Mouse (Mus musculus) intestine, embryonic 14.5 days (tissue): ENCODE measurements around the gene Sost. TPM values are rescaled to one million over a fixed set of nuclear protein-coding genes. Genes with fewer than 3 reads are reported as not detected.

Experiments
- ATAC-seq: fragments of 200-750 bp; cut with Nextera tagmentation; replicated peaks from 2 replicates; pipeline ENCODE4 v1.8.0; 2017; ENCODE audit warnings: low read depth, moderate number of reproducible peaks, moderate TSS enrichment, moderate library complexity; ENCODE audit not compliant: low FRiP score, low TSS enrichment
- DNase-seq: peaks from one replicate; pipeline ENCODE4 v3.0.0-alpha.2; 2018; ENCODE audit warnings: low spot score
- H3K27ac ChIP-seq: fragments of 300-500 bp; sonication (generic); 2 replicates; pipeline ENCODE4 v1.5.1; 2014; ENCODE audit warnings: low read depth, mild to moderate bottlenecking, control low read depth
- H3K27me3 ChIP-seq: fragments of 300-500 bp; sonication (generic); replicated peaks from 2 replicates; pipeline ENCODE4 v1.6.1; 2014; ENCODE audit warnings: low read length, control low read depth; ENCODE audit not compliant: control insufficient read depth, insufficient read depth
- H3K36me3 ChIP-seq: fragments of 300-500 bp; sonication (generic); 2 replicates; pipeline ENCODE4 v1.6.1; 2014; ENCODE audit warnings: low read length, control low read depth; ENCODE audit not compliant: control insufficient read depth, insufficient read depth
- H3K4me1 ChIP-seq: fragments of 300-500 bp; sonication (generic); replicated peaks from 2 replicates; pipeline ENCODE4 v1.6.1; 2014; ENCODE audit warnings: low read length, control low read depth, mixed read lengths; ENCODE audit not compliant: control insufficient read depth, insufficient read depth
- H3K4me2 ChIP-seq: fragments of 300-500 bp; sonication (generic); 2 replicates; pipeline ENCODE4 v1.6.1; 2014; ENCODE audit warnings: low read length
- H3K4me3 ChIP-seq: fragments of 300-500 bp; sonication (generic); 2 replicates; pipeline ENCODE4 v1.5.1; 2014; ENCODE audit warnings: low read depth, low read length, control low read depth, mixed read lengths
- H3K9ac ChIP-seq: fragments of 300-500 bp; sonication (generic); 2 replicates; pipeline ENCODE4 v1.6.1; 2014; ENCODE audit warnings: mild to moderate bottlenecking, low read length
- H3K9me3 ChIP-seq: fragments of 300-500 bp; sonication (generic); 2 replicates; pipeline ENCODE4 v1.6.1; 2016; ENCODE audit warnings: low read length, control low read depth; ENCODE audit not compliant: control insufficient read depth
- WGBS: fragments of 180-500 bp; shearing (Covaris S2); extraction: QIAGEN DNeasy Blood & Tissue Kit; methylation state at CpG from one replicate; pipeline ENCODE4 v1.1.7; 2014; 5-methylcytosine and 5-hydroxymethylcytosine counted together
- polyA plus RNA-seq: library from polyadenylated mRNA; unstranded; fragments of >200 nt; fragmentation: Nextera tagmentation; extraction: Ambion mirVana; gene quantifications from 2 replicates; pipeline ENCODE4 v1.2.1, GENCODE M21; 2014

The Sost gene
- polyA plus RNA-seq, 1 experiment from 2014 or later, result not detected

- Histone ChIP-seq H3K4me2 (no peak overlapping the region), H3K4me1 (peaks cover 7% of the 10 kb centered on the region; the same call in 1 of the 2 replicates), H3K9me3 (no peaks in the 10 kb centered on the region), H3K36me3 (no peaks in the 10 kb centered on the region), H3K4me3 (no peak overlapping the region), H3K27ac (no peak overlapping the region), H3K9ac (no peak overlapping the region), H3K27me3 (peaks cover 8% of the 10 kb centered on the region; the same call in 1 of the 2 replicates)
- no peak for ATAC-seq
- DNase-seq, result no peak
- WGBS, result 47% methylated on average over 4 of the region's 4 CpGs
Measured at GRCm38 (mm10) chr11:101931978-101932377, 34.8 kb downstream of the Sost start.

GRCm38 (mm10) chr11:101928030-101928762, 38.6 kb downstream of the Sost start:
- WGBS, result 34% methylated on average over 25 of the region's 25 CpGs
- no peak overlapping the region for H3K9ac ChIP-seq
- ATAC-seq (no peak), DNase-seq (peak; percentile 66)
- no peaks in the 10 kb centered on the region for H3K4me1 ChIP-seq
- H3K9me3 ChIP-seq, result no peaks in the 10 kb centered on the region
- no peaks in the 10 kb centered on the region for H3K27me3 ChIP-seq
- no peak overlapping the region for H3K4me2 ChIP-seq
- H3K4me3 ChIP-seq, result no peak overlapping the region
- no peak overlapping the region for H3K27ac ChIP-seq
- no peaks in the 10 kb centered on the region for H3K36me3 ChIP-seq

- no peak overlapping the region for H3K9ac ChIP-seq
- H3K4me1 ChIP-seq, result no peaks in the 10 kb centered on the region
- 87% methylated on average over 10 of the region's 10 CpGs for WGBS
- H3K9me3 ChIP-seq, result no peaks in the 10 kb centered on the region
- no peak overlapping the region for H3K27ac ChIP-seq
- DNase-seq, result no peak
- no peaks in the 10 kb centered on the region for H3K36me3 ChIP-seq
- no peak for ATAC-seq
- H3K27me3 ChIP-seq, result no peaks in the 10 kb centered on the region
- H3K4me2 ChIP-seq, result no peak overlapping the region
- no peak overlapping the region for H3K4me3 ChIP-seq
Measured at GRCm38 (mm10) chr11:101926951-101927589, 39.7 kb downstream of the Sost start.

DNA sequence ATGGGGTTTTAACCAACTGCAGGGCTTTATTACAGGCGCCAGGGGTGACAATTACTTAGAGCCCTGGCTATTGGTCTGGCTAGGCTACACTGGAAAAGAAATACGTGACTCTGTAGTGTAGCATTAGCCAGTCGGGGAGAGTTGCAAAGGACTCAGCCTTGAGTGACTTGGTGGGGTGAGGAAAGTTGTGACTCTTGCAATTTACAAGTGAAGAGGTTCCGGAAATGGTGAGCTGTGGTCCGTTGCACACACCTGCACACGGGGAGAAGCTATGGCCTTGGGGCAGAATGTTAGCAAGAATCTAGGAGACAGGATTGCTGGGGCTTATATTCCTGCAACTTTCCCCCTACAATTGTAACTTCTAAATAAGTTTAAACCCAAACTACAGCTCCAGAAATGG, 41.2 kb downstream of the Sost start:
- ATAC-seq, result no peak
- H3K4me3 ChIP-seq, result no peak overlapping the region
- H3K36me3 ChIP-seq, result no peaks in the 10 kb centered on the region
- H3K4me2 ChIP-seq, result no peak overlapping the region
- 73% methylated on average over 6 of the region's 6 CpGs for WGBS
- no peak overlapping the region for H3K27ac ChIP-seq
- no peaks in the 10 kb centered on the region for H3K4me1 ChIP-seq
- no peak for DNase-seq
- H3K27me3 ChIP-seq, result no peaks in the 10 kb centered on the region
- no peak overlapping the region for H3K9ac ChIP-seq
- no peaks in the 10 kb centered on the region for H3K9me3 ChIP-seq

DNA sequence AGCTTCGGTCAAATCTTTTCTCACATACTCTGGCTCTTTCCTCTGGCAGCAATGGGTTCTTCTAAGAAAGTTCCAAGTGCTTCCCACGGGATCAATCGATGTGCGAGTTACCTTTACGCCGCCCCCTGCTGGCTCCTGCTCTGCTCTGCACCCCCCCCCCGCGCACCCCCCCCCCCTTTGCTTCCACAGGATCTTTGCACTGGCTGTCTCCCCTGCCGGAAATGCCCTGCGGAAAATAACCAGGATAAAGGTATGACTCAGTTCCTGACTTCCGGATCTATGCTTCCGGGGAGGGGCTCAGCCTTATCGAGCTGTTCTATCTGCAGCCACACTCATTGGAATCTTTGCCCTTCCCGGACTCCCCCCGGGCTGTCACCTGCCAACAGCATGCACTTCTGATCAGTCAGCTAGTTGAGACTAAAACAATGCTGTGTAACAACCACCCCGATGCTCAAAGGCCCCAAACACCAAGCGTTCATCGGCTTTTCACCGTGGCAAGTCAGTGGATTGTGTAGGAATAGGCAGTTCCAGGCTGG, 42.3 kb downstream of the Sost start:
- no peaks in the 10 kb centered on the region for H3K36me3 ChIP-seq
- no peak overlapping the region for H3K4me2 ChIP-seq
- no peaks in the 10 kb centered on the region for H3K9me3 ChIP-seq
- whole genome bisulfite sequencing, result 76% methylated on average over 17 of the region's 19 CpGs
- H3K4me1 ChIP-seq, result no peaks in the 10 kb centered on the region
- H3K27me3 ChIP-seq, result no peaks in the 10 kb centered on the region
- H3K27ac ChIP-seq, result no peak overlapping the region
- H3K9ac ChIP-seq, result no peak overlapping the region
- H3K4me3 ChIP-seq, result no peak overlapping the region
- ATAC-seq (no peak), DNase-seq (no peak)

DNA sequence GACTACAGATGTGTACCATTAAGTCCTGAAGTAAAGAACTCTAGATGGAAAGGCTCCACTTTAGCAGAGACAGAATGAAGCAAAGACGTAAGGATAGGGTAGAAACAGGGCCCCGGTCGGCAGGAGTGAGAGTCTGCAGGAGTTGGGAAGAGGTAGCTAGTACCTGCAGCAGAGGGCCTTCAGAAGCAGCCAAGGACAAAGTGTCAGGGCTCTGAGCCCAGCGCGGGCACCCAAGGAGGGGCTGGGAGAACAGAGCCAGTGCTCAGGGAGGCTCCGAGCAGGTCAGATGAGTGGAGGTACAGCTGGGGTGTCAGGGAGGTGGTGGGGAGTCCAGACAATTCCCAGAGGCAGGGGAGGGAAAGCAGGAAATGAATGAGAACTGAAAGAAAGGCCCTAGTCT, 42.8 kb downstream of the Sost start:
- ATAC-seq (no peak), DNase-seq (no peak)
- H3K27me3 ChIP-seq, result 0 out of 2 replicates have a peak, but pooled peaks cover under 1% of the 10 kb centered on the region
- 80% methylated on average over 6 of the region's 6 CpGs for WGBS
- H3K9ac ChIP-seq, result no peak overlapping the region
- no peak overlapping the region for H3K27ac ChIP-seq
- no peak overlapping the region for H3K4me2 ChIP-seq
- no peaks in the 10 kb centered on the region for H3K9me3 ChIP-seq
- no peaks in the 10 kb centered on the region for H3K36me3 ChIP-seq
- no peaks in the 10 kb centered on the region for H3K4me1 ChIP-seq
- H3K4me3 ChIP-seq, result no peak overlapping the region

GRCm38 (mm10) chr11:101921361-101921952, 45.4 kb downstream of the Sost start:
- no peak for ATAC-seq
- Histone ChIP-seq H3K4me1 (no peaks in the 10 kb centered on the region), H3K9me3 (no peaks in the 10 kb centered on the region), H3K9ac (no peak overlapping the region), H3K4me2 (no peak overlapping the region), H3K27me3 (0 out of 2 replicates have a peak, but pooled peaks cover 3% of the 10 kb centered on the region), H3K27ac (no peak overlapping the region), H3K4me3 (no peak overlapping the region), H3K36me3 (no peaks in the 10 kb centered on the region)
- DNase-seq, result no peak
- 77% methylated on average over 12 of the region's 12 CpGs for WGBS

- Histone ChIP-seq H3K27ac (no peak overlapping the region), H3K36me3 (no peaks in the 10 kb centered on the region), H3K4me1 (no peaks in the 10 kb centered on the region), H3K27me3 (0 out of 2 replicates have a peak, but pooled peaks cover 3% of the 10 kb centered on the region), H3K9ac (no peak overlapping the region), H3K4me2 (no peak overlapping the region), H3K4me3 (no peak overlapping the region), H3K9me3 (no peaks in the 10 kb centered on the region)
- peak; percentile 93 for DNase-seq
- ATAC-seq, result 0 out of 2 replicates have a peak, but pooled peaks have one; percentile 33
- 0% methylated on average over 6 of the region's 6 CpGs for WGBS
Measured at GRCm38 (mm10) chr11:101919660-101920059, 47.2 kb downstream of the Sost start.
